20 mouse cellular contexts compared by ENCODE assay signal in genomic region chr9:43083441-43084055, GRCm38 (mm10). TPM values are rescaled to one million over a fixed set of nuclear protein-coding genes. Genes with fewer than 3 reads are reported as not detected.
"Had no signal": no experiment of that assay in that cellular context is flagged by ENCODE, and none has a peak within 500 bp of the region (broad histone marks: within the 10 kb centered on the region; RNA-seq: fewer than 3 reads in every experiment).

No protein-coding gene starts in this region.

- H3K36me3 ChIP-seq: liver, embryonic 13.5 days; midbrain, embryonic 13.5 days; neural tube, embryonic 13.5 days; stomach, embryonic 15.5 days had no signal

- H3K4me3 ChIP-seq: layer of hippocampus, adult 2 months; left cerebral cortex, adult 2 months; liver, embryonic 13.5 days; midbrain, embryonic 13.5 days; myocyte; neural tube, embryonic 13.5 days; stomach, embryonic 15.5 days had no signal

- H3K9me3 ChIP-seq: liver, embryonic 13.5 days; midbrain, embryonic 13.5 days; neural tube, embryonic 13.5 days; stomach, embryonic 15.5 days had no signal

- DNase-seq: kidney, adult 2 months; kidney, postnatal 25 days; layer of hippocampus, adult 9-11 months; layer of hippocampus, postnatal 36 days; liver, embryonic 13.5 days; lung, adult 2 months; lung, postnatal 14 days; lung, postnatal 4 days; right cerebral cortex, postnatal 25 days; spleen, adult 18-20 months; thymus, postnatal 25 days had no signal

- H3K27me3 ChIP-seq: midbrain, embryonic 13.5 days; neural tube, embryonic 13.5 days; stomach, embryonic 15.5 days had no signal

- H3K27ac ChIP-seq: kidney, postnatal 0 days; layer of hippocampus, adult 2 months; left cerebral cortex, adult 2 months; liver, embryonic 13.5 days; midbrain, embryonic 13.5 days; neural tube, embryonic 13.5 days; stomach, embryonic 15.5 days had no signal

RNA-seq across cellular contexts. Expression of gene Tmem136, which starts 32.8 kb away (rescaled TPM):
- total RNA-seq: megakaryocyte progenitor cell, adult 5-6 weeks; monocyte, adult 5-6 weeks had no signal
